Mouse (Mus musculus): ENCODE measurements around the gene Cdh20. TPM values are rescaled to one million over a fixed set of nuclear protein-coding genes. Genes with fewer than 3 reads are reported as not detected.

Cdh20 gene
- total and polyA plus RNA-seq, 3 experiments = not detected

GRCm38 (mm10) chr1:105013291-105013690 lies 245.0 kb downstream of the Cdh20 start:
- TF ChIP-seq TCF12 (IDR thresholded peaks at IDR 0.05; ENCODE audit: low read depth, low read length) = no peak
- TF ChIP-seq ZMIZ1 (IDR thresholded peaks at IDR 0.05; ENCODE audit: low read depth, low read length) = no peak
- TF ChIP-seq HCFC1 (IDR thresholded peaks at IDR 0.05; ENCODE audit: low read depth, low read length) = no peak
- TF ChIP-seq ZKSCAN1 (IDR thresholded peaks at IDR 0.05; ENCODE audit: borderline replicate concordance, low read depth, low read length) = no peak
- no peak for TF ChIP-seq MAZ (IDR thresholded peaks at IDR 0.05; ENCODE audit: low read depth, low read length)
- no peak for TF ChIP-seq EP300 (IDR thresholded peaks at IDR 0.05; ENCODE audit: low read length)
- TF ChIP-seq TBP (conservative IDR thresholded peaks at IDR 0.05; ENCODE audit: low read depth, low read length) = no peak
- no peak for TF ChIP-seq IRF4 (IDR thresholded peaks at IDR 0.05; ENCODE audit: low read depth, low read length)
- TF ChIP-seq KAT2A (IDR thresholded peaks at IDR 0.05; ENCODE audit: insufficient replicate concordance, low read length) = no peak
- TF ChIP-seq MEF2A (IDR thresholded peaks at IDR 0.05; ENCODE audit: borderline replicate concordance, low read depth, low read length) = no peak
- TF ChIP-seq CHD1 (IDR thresholded peaks at IDR 0.05; ENCODE audit: low read depth, low read length) = no peak
- TF ChIP-seq JUND (conservative IDR thresholded peaks at IDR 0.05; ENCODE audit: low read depth, low read length) = no peak
- no peak for TF ChIP-seq SMC3 (IDR thresholded peaks at IDR 0.05; ENCODE audit: low read depth, low read length)
- no peak for TF ChIP-seq USF1 (IDR thresholded peaks at IDR 0.05; ENCODE audit: low read depth, low read length)
- TF ChIP-seq MXI1 (IDR thresholded peaks at IDR 0.05; ENCODE audit: low read depth, low read length) = no peak
- TF ChIP-seq ZC3H11A (IDR thresholded peaks at IDR 0.05; ENCODE audit: low read depth, low read length) = no peak
- TF ChIP-seq CTCF (conservative IDR thresholded peaks at IDR 0.05 in 1 of 2, IDR thresholded peaks at IDR 0.05 in 1 of 2; ENCODE audit: low read depth in 2 of 2, low read length in 2 of 2) = no peak
- no peak for TF ChIP-seq MAFK (IDR thresholded peaks at IDR 0.05; ENCODE audit: insufficient replicate concordance, low read length)
- Histone ChIP-seq H3K36me3 (replicated peaks in 1 of 2; ENCODE audit: control insufficient read depth in 1 of 2, insufficient read depth in 1 of 2, low read length in 1 of 2) (no peaks in the 10 kb centered on the region), H3K79me2 (replicated peaks; ENCODE audit: control insufficient read depth, extremely low read depth, insufficient read depth, poor library complexity, severe bottlenecking) (no peaks in the 10 kb centered on the region), H3K9me3 (replicated peaks; ENCODE audit: low read length) (no peaks in the 10 kb centered on the region), H3K4me1 (ENCODE audit: control insufficient read depth in 1 of 2, insufficient read depth in 2 of 2) (no peaks in the 10 kb centered on the region), H3K9ac (ENCODE audit: insufficient read depth, low read depth) (no peak overlapping the region), H3K27me3 (replicated peaks) (peaks cover 18% of the 10 kb centered on the region), H3K27ac (ENCODE audit: insufficient read depth, low read depth) (no peak overlapping the region), H3K4me3 (replicated peaks in 1 of 3; ENCODE audit: low read depth in 2 of 3, low read length in 2 of 3, poor library complexity in 1 of 3) (no peak overlapping the region), H3K4me2 (ENCODE audit: insufficient read depth, low read depth, poor library complexity, severe bottlenecking) (no peak overlapping the region)
- in situ Hi-C loops (cut with MboI; ENCODE audit: low pct_ligation_motif_present, low pct_unique_long_range_greater_than_20kb, low sequenced_read_pairs) (no loop called here), dilution Hi-C loops (cut with MboI; ENCODE audit: extremely low pct_ligation_motif_present, extremely low pct_unique_long_range_greater_than_20kb, low sequenced_read_pairs) (no loop called here)
- DNase-seq (ENCODE audit: extremely low read depth) = no peak

GRCm38 (mm10) chr1:105041668-105042067 lies 273.3 kb downstream of the Cdh20 start:
- H3K79me2 ChIP-seq (replicated peaks; ENCODE audit: control insufficient read depth, extremely low read depth, insufficient read depth, poor library complexity, severe bottlenecking) = no peaks in the 10 kb centered on the region
- dilution Hi-C loops (cut with MboI; ENCODE audit: extremely low pct_ligation_motif_present, extremely low pct_unique_long_range_greater_than_20kb, low sequenced_read_pairs) (no loop called here), in situ Hi-C loops (cut with MboI; ENCODE audit: low pct_ligation_motif_present, low pct_unique_long_range_greater_than_20kb, low sequenced_read_pairs) (no loop called here)
- TF ChIP-seq GABPA (IDR thresholded peaks at IDR 0.05; ENCODE audit: insufficient replicate concordance, low read depth, low read length) (no peak), ZMIZ1 (IDR thresholded peaks at IDR 0.05; ENCODE audit: low read depth, low read length) (no peak), MAZ (IDR thresholded peaks at IDR 0.05; ENCODE audit: low read depth, low read length) (no peak), E2F4 (IDR thresholded peaks at IDR 0.05; ENCODE audit: insufficient replicate concordance, low read depth, low read length) (no peak), USF2 (conservative IDR thresholded peaks at IDR 0.05; ENCODE audit: low read depth, low read length) (no peak), CTCF (conservative IDR thresholded peaks at IDR 0.05 in 1 of 2, IDR thresholded peaks at IDR 0.05 in 1 of 2; ENCODE audit: low read depth in 2 of 2, low read length in 2 of 2) (no peak), MYC (IDR thresholded peaks at IDR 0.05; ENCODE audit: low read depth, low read length) (no peak), SMC3 (IDR thresholded peaks at IDR 0.05; ENCODE audit: low read depth, low read length) (no peak)
- H3K9ac ChIP-seq (ENCODE audit: insufficient read depth, low read depth) = no peak overlapping the region
- no peak overlapping the region for H3K4me2 ChIP-seq (ENCODE audit: insufficient read depth, low read depth, poor library complexity, severe bottlenecking)
- no peak overlapping the region for H3K27ac ChIP-seq (ENCODE audit: insufficient read depth, low read depth)
- DNase-seq (ENCODE audit: extremely low read depth) = no peak
- no peaks in the 10 kb centered on the region for H3K36me3 ChIP-seq (replicated peaks in 1 of 2; ENCODE audit: control insufficient read depth in 1 of 2, insufficient read depth in 1 of 2, low read length in 1 of 2)
- H3K27me3 ChIP-seq (replicated peaks) = peaks cover 21% of the 10 kb centered on the region
- no peaks in the 10 kb centered on the region for H3K4me1 ChIP-seq (ENCODE audit: control insufficient read depth in 1 of 2, insufficient read depth in 2 of 2)
- H3K4me3 ChIP-seq (replicated peaks in 1 of 3; ENCODE audit: low read depth in 2 of 3, low read length in 2 of 3, poor library complexity in 1 of 3) = no peak overlapping the region
- H3K9me3 ChIP-seq (replicated peaks; ENCODE audit: low read length) = no peaks in the 10 kb centered on the region
